Mouse (Mus musculus) cerebellum, adult 2 months (tissue): Measurements from ENCODE around the gene Mcm2. TPM values are rescaled to one million over a fixed set of nuclear protein-coding genes. Genes with fewer than 3 reads are reported as not detected.

Experiments
- DNase-seq, 2 experiments: peaks; one replicate each; pipeline ENCODE4 v3.0.0; 2021
- H3K27ac ChIP-seq: fragments of 200-500 bp; 2 replicates; pipeline ENCODE4 v1.5.1; 2012; ENCODE audit warnings: low read length, control low read depth, inconsistent platforms; ENCODE audit not compliant: insufficient read depth
- H3K27me3 ChIP-seq: fragments of 200-500 bp; 2 replicates; pipeline ENCODE4 v1.6.1; 2012; ENCODE audit warnings: inconsistent platforms, mild to moderate bottlenecking, low read length, moderate library complexity; ENCODE audit not compliant: control insufficient read depth, insufficient read depth
- H3K4me1 ChIP-seq: fragments of 200-500 bp; 2 replicates; pipeline ENCODE4 v1.6.1; 2011; ENCODE audit warnings: low read length; ENCODE audit not compliant: control insufficient read depth, insufficient read depth
- H3K4me3 ChIP-seq: fragments of 200-500 bp; replicated peaks from 2 replicates; pipeline ENCODE3; 2011; ENCODE audit warnings: mild to moderate bottlenecking, low read depth, low read length, control low read depth; ENCODE audit not compliant: insufficient read depth
- CTCF ChIP-seq: fragments of 200-500 bp; IDR thresholded peaks from 2 replicates; pipeline ENCODE4 v1.5.1; 2011; ENCODE audit warnings: low read depth, mild to moderate bottlenecking, control low read depth, low read length, moderate library complexity, borderline replicate concordance; ENCODE audit not compliant: insufficient read depth
- POLR2A ChIP-seq: fragments of 200-500 bp; IDR thresholded peaks from 2 replicates; pipeline ENCODE4 v1.6.1; 2011; ENCODE audit warnings: low read length, control low read depth, borderline replicate concordance; ENCODE audit not compliant: insufficient read depth
- WGBS: fragments of 180-500 bp; shearing (Covaris S2); methylation state at CpG from one replicate; pipeline ENCODE4 v1.1.7; 2018; 5-methylcytosine and 5-hydroxymethylcytosine counted together
- polyA plus RNA-seq: library from polyadenylated mRNA; depleted of rRNA; stranded (reverse); fragments of >200 nt; gene quantifications from 2 replicates; pipeline ENCODE4 v1.2.3, GENCODE M21; 2012

Mcm2 gene
- polyA plus RNA-seq, 1 experiment, result 7.5 TPM

- Histone ChIP-seq H3K27me3 (no peaks in the 10 kb centered on the region), H3K4me3 (no peak overlapping the region), H3K4me1 (peaks cover 44% of the 10 kb centered on the region), H3K27ac (no peak overlapping the region)
- WGBS, result 49% methylated on average over 4 of the region's 4 CpGs
- no peak for DNase-seq
- TF ChIP-seq POLR2A (no peak), CTCF (no peak)
Observed at GRCm38 (mm10) chr6:88934132-88934531, 35.6 kb upstream of the Mcm2 start.

DNA sequence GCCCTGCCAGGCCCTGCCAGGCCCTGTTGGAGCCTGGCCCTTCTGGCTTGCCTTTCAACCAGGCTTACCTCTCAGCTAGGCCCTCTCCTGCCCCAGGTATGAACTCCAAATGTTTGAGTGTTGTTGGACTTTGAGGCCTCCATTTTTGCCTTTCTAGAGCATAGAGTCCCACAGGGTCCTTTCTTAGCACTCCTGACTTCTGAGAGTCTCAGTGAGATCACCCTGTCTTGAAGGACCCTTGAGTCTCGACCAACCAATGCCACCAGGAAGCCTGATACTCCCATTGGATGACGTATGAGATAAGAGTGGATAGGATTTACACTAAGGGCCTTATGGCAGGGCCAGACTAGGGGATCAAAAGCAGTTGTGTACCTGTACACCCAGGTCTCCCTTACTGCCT lies 32.9 kb upstream of the Mcm2 start:
- H3K4me3 ChIP-seq, result no peak overlapping the region
- WGBS, result 95% methylated on average over 2 of the region's 2 CpGs
- no peaks in the 10 kb centered on the region for H3K27me3 ChIP-seq
- TF ChIP-seq POLR2A (no peak), CTCF (no peak)
- DNase-seq, result peak in 1 of 2 experiments; percentile 3
- peaks cover 48% of the 10 kb centered on the region for H3K4me1 ChIP-seq
- H3K27ac ChIP-seq, result no peak overlapping the region

DNA sequence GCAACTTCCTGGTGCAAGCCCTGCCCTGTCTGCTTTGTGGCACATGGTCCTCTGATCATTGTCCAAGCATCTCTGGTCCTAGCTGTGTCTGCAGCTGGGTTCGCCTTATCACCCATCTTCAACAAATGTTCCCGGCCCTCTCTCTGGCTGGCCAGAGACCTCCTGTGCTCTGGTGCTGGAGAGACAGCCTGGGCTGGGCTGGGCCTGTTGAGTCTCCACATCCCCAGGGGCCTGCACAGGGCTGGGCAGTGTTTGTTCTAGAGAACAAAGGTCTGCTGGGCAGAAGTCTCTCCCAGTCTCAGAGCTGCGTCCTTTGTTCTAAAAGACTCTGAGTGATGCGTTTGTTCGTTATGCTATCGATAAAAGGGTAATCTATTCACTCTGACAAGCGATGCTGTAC lies 31.5 kb upstream of the Mcm2 start:
- no peaks in the 10 kb centered on the region for H3K27me3 ChIP-seq
- H3K4me3 ChIP-seq, result no peak overlapping the region
- 86% methylated on average over 7 of the region's 7 CpGs for WGBS
- peaks cover 54% of the 10 kb centered on the region for H3K4me1 ChIP-seq
- DNase-seq, result peak in 1 of 2 experiments; percentile 4
- H3K27ac ChIP-seq, result no peak overlapping the region
- TF ChIP-seq POLR2A (no peak), CTCF (no peak)

DNA sequence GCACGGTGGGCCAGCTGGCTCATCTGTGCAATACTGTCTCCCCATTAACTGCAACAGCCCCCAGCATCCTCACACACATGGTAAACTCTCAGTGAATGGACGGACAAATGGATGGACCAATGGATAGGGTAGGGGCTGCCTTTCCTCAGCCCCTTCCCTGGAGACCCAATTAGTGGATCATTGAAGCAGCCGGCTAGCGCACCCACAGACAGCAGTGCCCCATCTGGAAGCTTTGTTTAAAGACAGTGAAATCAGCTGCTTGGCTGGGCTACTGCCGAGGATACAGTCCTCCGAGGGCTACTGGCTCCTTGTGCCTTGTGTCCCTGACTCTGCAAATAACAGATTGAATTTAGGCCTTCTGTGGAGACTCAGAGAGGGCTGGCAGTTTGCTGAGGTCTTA lies 30.9 kb upstream of the Mcm2 start:
- WGBS, result 85% methylated on average over 6 of the region's 6 CpGs
- Histone ChIP-seq H3K4me3 (no peak overlapping the region), H3K27me3 (no peaks in the 10 kb centered on the region), H3K27ac (no peak overlapping the region), H3K4me1 (peaks cover 48% of the 10 kb centered on the region)
- TF ChIP-seq POLR2A (no peak), CTCF (no peak)
- peak in 1 of 2 experiments; percentile 10 for DNase-seq

DNA sequence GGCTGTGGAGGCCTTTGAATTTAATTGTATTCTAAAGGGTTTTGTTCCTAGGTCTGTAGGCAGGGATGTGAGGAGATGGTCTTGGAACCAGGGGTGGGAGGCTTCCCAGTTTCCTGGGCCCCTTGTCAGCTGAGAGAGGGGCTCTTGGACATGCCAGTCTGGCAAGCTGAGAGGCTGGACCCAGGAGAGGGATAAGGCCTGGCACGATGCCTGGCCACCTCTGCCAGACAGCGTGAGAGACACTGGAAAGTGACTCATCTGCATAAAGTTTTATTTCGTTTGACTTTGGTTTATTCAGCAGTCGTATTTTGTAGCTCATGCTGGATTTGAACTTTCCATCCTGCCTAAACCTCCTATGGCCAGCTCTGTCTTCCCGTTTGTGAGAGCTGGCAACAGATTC lies 30.0 kb upstream of the Mcm2 start:
- H3K4me1 ChIP-seq, result peaks cover 45% of the 10 kb centered on the region
- DNase-seq, result no peak
- H3K27ac ChIP-seq, result no peak overlapping the region
- H3K4me3 ChIP-seq, result no peak overlapping the region
- TF ChIP-seq CTCF, result no peak
- no peak for TF ChIP-seq POLR2A
- 60% methylated on average over 5 of the region's 5 CpGs for WGBS
- no peaks in the 10 kb centered on the region for H3K27me3 ChIP-seq

DNA sequence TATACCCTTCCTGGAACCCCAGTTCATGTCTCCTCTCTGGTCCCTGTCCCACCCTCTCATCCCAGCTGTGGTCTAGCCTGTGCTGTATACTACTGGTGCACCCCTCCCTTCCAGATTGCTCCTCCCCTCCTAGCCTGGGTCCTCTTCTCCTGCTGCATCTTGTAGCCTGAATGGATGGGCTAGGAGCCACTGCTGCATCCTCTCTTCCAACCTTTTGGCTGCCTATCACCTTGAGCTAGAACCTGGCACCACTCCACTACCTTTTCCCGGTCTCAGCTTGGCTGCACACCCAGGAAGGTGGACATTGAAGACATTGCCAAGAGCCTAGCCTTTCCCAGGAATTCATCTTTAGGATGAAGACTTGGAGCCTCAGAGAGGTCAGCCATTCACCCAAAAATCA lies 29.4 kb upstream of the Mcm2 start:
- DNase-seq, result peak; percentile 67 to 78
- H3K27me3 ChIP-seq, result no peaks in the 10 kb centered on the region
- WGBS, result 8% methylated on average over 1 of the region's 1 CpGs
- TF ChIP-seq CTCF, result no peak
- TF ChIP-seq POLR2A, result no peak
- H3K27ac ChIP-seq, result no peak overlapping the region
- H3K4me3 ChIP-seq, result no peak overlapping the region
- H3K4me1 ChIP-seq, result peaks cover 41% of the 10 kb centered on the region

GRCm38 (mm10) chr6:88927595-88927994 lies 29.0 kb upstream of the Mcm2 start:
- TF ChIP-seq CTCF, result peak; percentile 98
- no peak for TF ChIP-seq POLR2A
- Histone ChIP-seq H3K4me1 (peaks cover 41% of the 10 kb centered on the region), H3K27me3 (no peaks in the 10 kb centered on the region), H3K4me3 (no peak overlapping the region), H3K27ac (no peak overlapping the region)
- DNase-seq, result peak; percentile 75 to 88
- WGBS, result 20% methylated on average over 2 of the region's 2 CpGs

GRCm38 (mm10) chr6:88926870-88927269 lies 28.3 kb upstream of the Mcm2 start:
- no peak for TF ChIP-seq CTCF
- no peak for TF ChIP-seq POLR2A
- H3K4me1 ChIP-seq, result peaks cover 41% of the 10 kb centered on the region
- no peak overlapping the region for H3K4me3 ChIP-seq
- no peaks in the 10 kb centered on the region for H3K27me3 ChIP-seq
- 47% methylated on average over 3 of the region's 3 CpGs for WGBS
- DNase-seq, result peak in 1 of 2 experiments; percentile 27
- no peak overlapping the region for H3K27ac ChIP-seq
